15 mouse cellular contexts compared by ENCODE assay signal in the genomic region with DNA sequence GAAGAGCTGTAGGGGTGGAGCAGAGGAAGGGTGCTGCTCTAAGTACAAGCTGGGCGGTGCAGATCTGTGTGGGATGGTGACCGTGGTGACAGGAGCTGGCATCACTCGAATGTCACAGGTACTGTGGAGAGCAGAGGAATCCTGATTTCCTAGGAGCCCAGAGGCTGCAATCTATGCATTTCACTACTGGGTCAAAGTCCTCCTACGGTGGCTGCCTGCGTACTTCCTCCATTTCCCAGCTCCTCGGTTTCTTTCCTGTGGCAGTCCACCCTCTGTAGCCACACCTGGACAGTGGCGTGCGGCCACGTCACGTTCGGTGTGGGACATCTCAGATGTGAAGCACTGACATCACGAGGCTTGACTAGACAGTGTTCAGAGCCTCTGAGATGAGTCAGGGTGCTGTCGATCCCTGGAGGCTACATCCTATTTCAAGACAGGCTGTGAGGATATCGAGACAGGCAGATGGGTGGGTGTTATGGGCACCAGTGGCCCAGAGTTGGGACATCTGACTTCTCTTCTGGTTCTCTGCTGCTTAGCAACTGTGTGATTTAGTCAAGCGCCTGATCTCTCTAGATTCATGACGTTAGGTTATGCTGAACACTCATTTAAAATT. TPM values are rescaled to one million over a fixed set of nuclear protein-coding genes. Genes with fewer than 3 reads are reported as not detected.
DNase-seq lines count a peak whose midpoint lies in the region; ATAC-seq and TF ChIP-seq lines count a peak whose summit lies in the region.
"Had no signal": no experiment of that assay in that cellular context is flagged by ENCODE, and none has a peak within 500 bp of the region (broad histone marks: within the 10 kb centered on the region; RNA-seq: fewer than 3 reads in every experiment).

No protein-coding gene starts in this region.

- H3K9ac ChIP-seq in liver, embryonic 16.5 days (ENCODE audit: low read depth, low read length), result no peak overlapping the region
- H3K9ac ChIP-seq in liver, embryonic 11.5 days (ENCODE audit: low read depth, low read length), result no peak overlapping the region
- H3K9ac ChIP-seq in stomach, postnatal 0 days (ENCODE audit: low read length), result no peak overlapping the region
- H3K9ac ChIP-seq: forebrain, embryonic 15.5 days; hindbrain, embryonic 14.5 days; kidney, embryonic 15.5 days had no signal

- H3K27me3 ChIP-seq in liver, embryonic 16.5 days (ENCODE audit: control insufficient read depth, insufficient read depth, low read depth, low read length), result no peaks in the 10 kb centered on the region
- H3K27me3 ChIP-seq in liver, embryonic 11.5 days (replicated peaks; ENCODE audit: control insufficient read depth, insufficient read depth, low read length), result no peaks in the 10 kb centered on the region
- H3K27me3 ChIP-seq in stomach, postnatal 0 days (ENCODE audit: control insufficient read depth, insufficient read depth, low read length), result no peaks in the 10 kb centered on the region
- H3K27me3 ChIP-seq: forebrain, embryonic 15.5 days had no signal

- peak; percentile 44 to 52 for DNase-seq in frontal cortex, adult 2 months (ENCODE audit: extremely low spot score in 1 of 2, low spot score in 1 of 2)
- no peak for DNase-seq in frontal cortex, postnatal 10 days (ENCODE audit: low spot score in 2 of 2)
- no peak for DNase-seq in liver, embryonic 11.5 days (ENCODE audit: low spot score)
- peak; percentile 35 to 69 for DNase-seq in left cerebral cortex, postnatal 25 days (ENCODE audit: low spot score in 2 of 2)
- peak; percentile 51 for DNase-seq in stomach, postnatal 0 days (ENCODE audit: low spot score)
- DNase-seq in kidney, adult 18-20 months, result no peak
- no peak for DNase-seq in lung, postnatal 25 days (ENCODE audit: low spot score)
- DNase-seq: adrenal gland, adult 2 months; cerebellum, adult 9-11 months; embryo, embryonic 11 days; thymus, postnatal 25 days had no signal

- TF ChIP-seq CTCF in stomach, postnatal 0 days (IDR thresholded peaks at IDR 0.05; ENCODE audit: low read depth), result no peak

- H3K4me3 ChIP-seq in liver, embryonic 16.5 days (ENCODE audit: low read depth, low read length), result peak overlapping the region; percentile 14; the same call in 1 of the 2 replicates
- H3K4me3 ChIP-seq in liver, embryonic 11.5 days (ENCODE audit: low read depth, low read length), result no peak overlapping the region
- no peak overlapping the region for H3K4me3 ChIP-seq in stomach, postnatal 0 days (ENCODE audit: low read depth, low read length)
- H3K4me3 ChIP-seq: forebrain, embryonic 15.5 days; kidney, embryonic 15.5 days had no signal

- peaks cover 2% of the 10 kb centered on the region; the same call in 1 of the 2 replicates for H3K4me1 ChIP-seq in liver, embryonic 16.5 days (ENCODE audit: control insufficient read depth, low read depth, low read length)
- 0 out of 2 replicates have a peak, but pooled peaks cover 5% of the 10 kb centered on the region for H3K4me1 ChIP-seq in liver, embryonic 11.5 days (replicated peaks; ENCODE audit: control insufficient read depth, insufficient read depth, low read length)
- H3K4me1 ChIP-seq in stomach, postnatal 0 days (replicated peaks; ENCODE audit: control insufficient read depth, insufficient read depth), result peaks cover 9% of the 10 kb centered on the region

- no peak overlapping the region for H3K4me2 ChIP-seq in liver, embryonic 16.5 days (ENCODE audit: low read depth, low read length)
- no peak overlapping the region for H3K4me2 ChIP-seq in liver, embryonic 11.5 days
- H3K4me2 ChIP-seq in stomach, postnatal 0 days (replicated peaks; ENCODE audit: low read depth), result no peak overlapping the region
- H3K4me2 ChIP-seq: forebrain, embryonic 15.5 days; hindbrain, embryonic 14.5 days; kidney, embryonic 15.5 days had no signal

- H3K36me3 ChIP-seq in liver, embryonic 16.5 days (ENCODE audit: control insufficient read depth, insufficient read depth), result no peaks in the 10 kb centered on the region
- H3K36me3 ChIP-seq in liver, embryonic 11.5 days (ENCODE audit: control insufficient read depth, insufficient read depth, low read length), result no peaks in the 10 kb centered on the region
- no peaks in the 10 kb centered on the region for H3K36me3 ChIP-seq in stomach, postnatal 0 days (ENCODE audit: control insufficient read depth, insufficient read depth, low read length)
- H3K36me3 ChIP-seq: forebrain, embryonic 15.5 days; kidney, embryonic 15.5 days had no signal

- no peak for TF ChIP-seq EP300 in stomach, postnatal 0 days (optimal IDR thresholded peaks at IDR 0.05)

- intact Hi-C loops in left cerebral cortex, postnatal 25 days (cut with DNase I), result no loop called here

- H3K9me3 ChIP-seq in liver, embryonic 16.5 days (replicated peaks; ENCODE audit: control insufficient read depth, low read length), result no peaks in the 10 kb centered on the region
- H3K9me3 ChIP-seq in liver, embryonic 11.5 days (ENCODE audit: control insufficient read depth, low read length), result no peaks in the 10 kb centered on the region
- no peaks in the 10 kb centered on the region for H3K9me3 ChIP-seq in stomach, postnatal 0 days (ENCODE audit: control insufficient read depth, low read length)
- H3K9me3 ChIP-seq: forebrain, embryonic 15.5 days; kidney, embryonic 15.5 days had no signal

- peak overlapping the region; percentile 46 for H3K27ac ChIP-seq in liver, embryonic 16.5 days (ENCODE audit: low read length)
- no peak overlapping the region for H3K27ac ChIP-seq in liver, embryonic 11.5 days (ENCODE audit: low read depth, low read length)
- H3K27ac ChIP-seq in stomach, postnatal 0 days (replicated peaks), result peak overlapping the region; percentile 58; the same call in 1 of the 2 replicates
- H3K27ac ChIP-seq: forebrain, embryonic 15.5 days; hindbrain, embryonic 14.5 days; kidney, embryonic 15.5 days had no signal

- 42% methylated on average over 16 of the region's 16 CpGs for WGBS in liver, embryonic 16.5 days (ENCODE audit: insufficient replicate concordance)
- WGBS in liver, embryonic 11.5 days, result 74% methylated on average over 16 of the region's 16 CpGs
- WGBS in stomach, postnatal 0 days, result 79% methylated on average over 16 of the region's 16 CpGs

- 0 out of 2 replicates have a peak, but pooled peaks have one; percentile 17 for ATAC-seq in liver, embryonic 16.5 days (ENCODE audit: low read depth)
- no peak for ATAC-seq in liver, embryonic 11.5 days (replicated peaks; ENCODE audit: low FRiP score)
- no peak for ATAC-seq in stomach, postnatal 0 days (ENCODE audit: low FRiP score, low TSS enrichment)
- ATAC-seq: forebrain, embryonic 15.5 days had no signal

RNA-seq across cellular contexts. Expression of a gene that starts 3.4 kb away (rescaled TPM):
- 2.0 and 3.3 TPM in 2 replicates for polyA plus RNA-seq in frontal cortex, adult 2 months (2012; rRNA removed)
- 0.32 and 0.52 TPM in 2 replicates for polyA plus RNA-seq in liver, embryonic 16.5 days (2015; fragmentation: Nextera tagmentation; extraction: Ambion mirVana)
- 0.23 TPM in 1 of 2 replicates, not detected in the other for polyA plus RNA-seq in liver, embryonic 11.5 days (2014; fragmentation: Nextera tagmentation; extraction: Ambion mirVana)
- total RNA-seq in left cerebral cortex, postnatal 25 days (2021), result 1 to 10 TPM; 2.2 to 2.4 TPM
- 63.0 and 75.8 TPM in 2 replicates for polyA plus RNA-seq in stomach, postnatal 0 days (2015; fragmentation: Nextera tagmentation; extraction: Ambion mirVana)

RNA-seq across cellular contexts. Expression of a gene that starts 37.5 kb away (rescaled TPM):
- polyA plus RNA-seq in frontal cortex, adult 2 months (2012; rRNA removed), result 0.34 and 1.0 TPM in 2 replicates
- polyA plus RNA-seq in liver, embryonic 16.5 days (2015; fragmentation: Nextera tagmentation; extraction: Ambion mirVana), result 2.4 and 3.4 TPM in 2 replicates
- polyA plus RNA-seq in liver, embryonic 11.5 days (2014; fragmentation: Nextera tagmentation; extraction: Ambion mirVana), result 13.3 and 13.9 TPM in 2 replicates
- total RNA-seq in left cerebral cortex, postnatal 25 days (2021), result under 1 TPM; 0.09 to 0.21 TPM
- 191 and 207 TPM in 2 replicates for polyA plus RNA-seq in stomach, postnatal 0 days (2015; fragmentation: Nextera tagmentation; extraction: Ambion mirVana)

Comparison
In these comparisons a context has a peak if more than half of its experiments do, and no peak if none do; other contexts are left out.
1. DNase-seq: peak in frontal cortex, adult 2 months (2 of 2), left cerebral cortex, postnatal 25 days (2 of 2) and stomach, postnatal 0 days (single experiment); none in frontal cortex, postnatal 10 days (0 of 2), liver, embryonic 11.5 days (single experiment), kidney, adult 18-20 months (single experiment) and lung, postnatal 25 days (single experiment).
2. RNA of a gene that starts 3.4 kb away (polyA plus RNA-seq): 63.0 to 75.8 TPM in stomach, postnatal 0 days; 2.0 to 3.3 TPM in frontal cortex, adult 2 months, 0.32 to 0.52 TPM in liver, embryonic 16.5 days and 0.23 TPM in liver, embryonic 11.5 days; every median in the first group is over 10 times any median in the second.
3. RNA of a gene that starts 37.5 kb away (polyA plus RNA-seq): 191 to 207 TPM in stomach, postnatal 0 days; 13.3 to 13.9 TPM in liver, embryonic 11.5 days, 2.4 to 3.4 TPM in liver, embryonic 16.5 days and 0.34 to 1.0 TPM in frontal cortex, adult 2 months; every median in the first group is over 10 times any median in the second.